Mouse (Mus musculus): ENCODE measurements around the gene Elovl3. TPM values are rescaled to one million over a fixed set of nuclear protein-coding genes. Genes with fewer than 3 reads are reported as not detected.

The Elovl3 gene
- total RNA-seq, 2 experiments from 2014 or later = not detected

Other genes with a start within 250 kb of the Elovl3 start
- 12.8 and 15.6 TPM in 2 replicates for gene Armh3, start 133.4 kb upstream of the Elovl3 start, total RNA-seq (2015)
- 6.6 and 8.5 TPM in 2 replicates for gene Armh3, start 133.4 kb upstream of the Elovl3 start, total RNA-seq (2017)
- gene Hps6, start 128.4 kb upstream of the Elovl3 start, total RNA-seq (2015) = 1.2 and 1.7 TPM in 2 replicates
- gene Hps6, start 128.4 kb upstream of the Elovl3 start, total RNA-seq (2017) = 6.6 and 6.8 TPM in 2 replicates
- gene Pprc1, start 87.0 kb upstream of the Elovl3 start, total RNA-seq (2015) = 14.1 and 30.8 TPM in 2 replicates
- gene Pprc1, start 87.0 kb upstream of the Elovl3 start, total RNA-seq (2017) = 8.6 and 11.5 TPM in 2 replicates
- 48.8 and 54.5 TPM in 2 replicates for gene Ldb1, start 86.7 kb upstream of the Elovl3 start, total RNA-seq (2015)
- gene Ldb1, start 86.7 kb upstream of the Elovl3 start, total RNA-seq (2017) = 60.2 and 60.8 TPM in 2 replicates
- gene Nolc1, start 56.0 kb upstream of the Elovl3 start, total RNA-seq (2015) = 16.4 and 19.7 TPM in 2 replicates
- 36.8 and 47.6 TPM in 2 replicates for gene Nolc1, start 56.0 kb upstream of the Elovl3 start, total RNA-seq (2017)
- gene Pitx3, start 16.4 kb downstream of the Elovl3 start, total RNA-seq (2015) = not detected in 2 replicates
- not detected in 2 replicates for gene Pitx3, start 16.4 kb downstream of the Elovl3 start, total RNA-seq (2017)
- 28.2 and 36.0 TPM in 2 replicates for gene Gbf1, start 20.6 kb downstream of the Elovl3 start, total RNA-seq (2015)
- 27.0 and 38.8 TPM in 2 replicates for gene Gbf1, start 20.6 kb downstream of the Elovl3 start, total RNA-seq (2017)
- 8.1 and 10.0 TPM in 2 replicates for gene Nfkb2, start 172.4 kb downstream of the Elovl3 start, total RNA-seq (2015)
- gene Nfkb2, start 172.4 kb downstream of the Elovl3 start, total RNA-seq (2017) = 14.6 and 20.3 TPM in 2 replicates
- 0.11 and 0.36 TPM in 2 replicates for gene Psd, start 195.3 kb downstream of the Elovl3 start, total RNA-seq (2015)
- not detected in 2 replicates for gene Psd, start 195.3 kb downstream of the Elovl3 start, total RNA-seq (2017)
- 1.9 and 2.1 TPM in 2 replicates for gene Fbxl15, start 196.3 kb downstream of the Elovl3 start, total RNA-seq (2015)
- 1.3 and 1.8 TPM in 2 replicates for gene Fbxl15, start 196.3 kb downstream of the Elovl3 start, total RNA-seq (2017)
- 31.3 and 33.1 TPM in 2 replicates for gene Cuedc2, start 206.8 kb downstream of the Elovl3 start, total RNA-seq (2015)
- gene Cuedc2, start 206.8 kb downstream of the Elovl3 start, total RNA-seq (2017) = 108 and 114 TPM in 2 replicates
- 17.2 and 18.1 TPM in 2 replicates for gene Mfsd13a, start 209.2 kb downstream of the Elovl3 start, total RNA-seq (2015)
- 8.1 and 11.7 TPM in 2 replicates for gene Mfsd13a, start 209.2 kb downstream of the Elovl3 start, total RNA-seq (2017)
- 0.18 TPM in 1 of 2 replicates, not detected in the other for gene 2310034G01Rik, start 218.4 kb downstream of the Elovl3 start, total RNA-seq (2015)
- 0.48 and 0.53 TPM in 2 replicates for gene 2310034G01Rik, start 218.4 kb downstream of the Elovl3 start, total RNA-seq (2017)